Mouse (Mus musculus): ENCODE results near the gene Odaph. TPM values are rescaled to one million over a fixed set of nuclear protein-coding genes. Genes with fewer than 3 reads are reported as not detected.
A peak's percentile ranks its signal among the peaks of the same experiment; 100 is the strongest.

The Odaph gene
- total RNA-seq, 2 experiments from 2014 or later: not detected

DNA sequence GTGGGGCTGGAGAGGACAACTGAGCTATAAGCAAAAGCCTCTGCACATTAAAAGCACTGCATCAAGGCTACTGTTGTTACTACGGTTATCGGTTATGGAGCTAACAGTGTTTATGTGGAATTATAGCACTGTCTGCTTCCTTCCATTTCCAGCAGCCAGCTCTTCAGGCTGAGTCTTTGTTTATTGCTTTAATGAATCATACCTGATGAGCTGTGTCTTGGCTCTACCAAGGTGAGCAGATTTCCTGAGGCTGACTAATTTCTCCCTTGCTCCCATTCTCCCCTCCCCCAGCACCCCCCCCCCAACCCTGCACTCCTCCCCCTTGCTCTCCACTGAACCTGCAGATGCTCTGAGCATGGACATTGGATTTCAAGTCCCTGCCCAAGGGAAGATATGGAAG lies 524 bp downstream of the Odaph start:
- intact Hi-C loops (cut with DNase I): no loop called here
- no peak for DNase-seq

- no peak for DNase-seq
- intact Hi-C loops (cut with DNase I): no loop called here
These were observed 2.0 kb downstream of the Odaph start for GRCm38 (mm10) chr5:91989261-91989660.

DNA sequence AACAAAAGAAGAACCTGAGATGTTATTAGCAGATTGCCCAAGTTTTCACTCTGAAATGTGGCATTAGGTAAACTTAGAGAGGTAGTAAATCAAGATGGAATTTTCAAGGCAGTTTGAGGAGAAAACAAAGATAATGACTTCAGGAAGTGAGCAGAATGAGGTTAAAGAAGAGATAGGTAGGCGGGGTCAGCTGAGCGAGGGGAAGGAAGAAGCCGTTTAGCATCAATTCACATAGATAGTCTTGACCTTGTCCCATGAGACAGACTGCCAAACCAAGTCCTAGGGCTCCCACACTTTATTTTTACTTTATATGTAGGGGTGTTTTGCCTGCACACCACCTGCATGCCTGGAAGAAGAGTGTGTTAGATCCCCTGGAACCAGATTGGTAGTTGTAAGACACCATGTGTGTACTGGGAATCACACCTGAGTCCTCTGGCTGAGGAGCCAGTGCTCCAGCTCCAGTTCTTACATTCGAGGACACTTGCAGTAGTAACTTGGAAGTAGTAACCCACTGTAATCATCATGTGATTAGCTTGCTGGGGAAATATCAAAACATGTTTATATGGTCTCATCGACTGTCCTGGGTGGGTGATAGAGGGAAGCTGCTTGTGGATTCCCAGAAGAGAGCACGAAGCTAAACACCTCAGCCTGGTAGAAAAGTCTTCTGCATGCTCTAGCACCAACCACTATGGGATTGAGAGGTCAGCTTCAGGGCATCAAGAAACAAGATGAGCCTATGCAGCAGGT lies 4.1 kb downstream of the Odaph start:
- DNase-seq: no peak
- intact Hi-C loops (cut with DNase I): no loop called here

- intact Hi-C loops (cut with DNase I): no loop called here
- no peak for DNase-seq
These were observed 5.8 kb downstream of the Odaph start for GRCm38 (mm10) chr5:91993061-91993460.

- intact Hi-C loops (cut with DNase I): no loop called here
- DNase-seq: no peak
These were observed 7.3 kb downstream of the Odaph start for GRCm38 (mm10) chr5:91994546-91994945.

GRCm38 (mm10) chr5:92000770-92001169 lies 13.5 kb downstream of the Odaph start:
- DNase-seq: no peak
- intact Hi-C loops (cut with DNase I): no loop called here

DNA sequence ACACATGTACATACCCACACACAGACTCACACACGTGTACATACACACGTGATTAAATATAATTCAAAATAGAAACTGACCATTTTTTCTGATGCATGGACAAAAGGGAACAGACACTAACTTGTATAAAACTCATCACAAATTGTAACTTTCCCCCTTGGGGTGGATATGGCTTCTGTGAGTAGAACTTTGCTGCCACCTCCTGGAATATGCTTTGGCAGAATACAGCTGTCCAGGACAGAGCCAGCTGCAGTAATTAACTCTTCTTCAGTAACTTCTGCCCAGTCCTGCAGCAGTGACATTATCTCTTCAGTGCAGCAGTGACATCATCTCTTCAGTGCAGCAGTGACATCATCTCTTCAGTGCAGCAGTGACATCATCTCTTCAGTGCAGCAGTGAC lies 15.7 kb downstream of the Odaph start:
- DNase-seq: peak; percentile 4
- intact Hi-C loops (cut with DNase I): no loop called here

DNA sequence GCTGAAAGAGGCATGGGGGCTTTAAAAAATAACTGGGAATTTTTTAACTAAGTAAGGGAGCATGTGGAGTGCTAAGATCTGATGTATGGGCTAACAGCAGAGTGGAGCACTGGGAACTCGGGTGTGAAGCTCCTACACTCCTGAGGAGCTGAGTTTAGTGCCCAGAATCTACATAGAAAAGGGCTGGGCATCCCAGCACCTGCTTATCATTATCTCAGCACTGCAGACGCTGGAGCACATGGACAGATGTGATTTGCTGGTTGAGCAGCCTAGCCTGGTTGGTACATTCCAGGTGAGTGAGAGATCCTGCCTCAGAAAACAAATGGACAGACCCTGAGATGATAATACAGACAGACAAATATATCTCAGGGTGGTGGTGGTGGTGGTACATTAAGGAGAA lies 22.6 kb downstream of the Odaph start:
- no peak for DNase-seq
- intact Hi-C loops (cut with DNase I): no loop called here

- intact Hi-C loops (cut with DNase I): no loop called here
These were observed 24.5 kb downstream of the Odaph start for GRCm38 (mm10) chr5:92011756-92012155.

GRCm38 (mm10) chr5:92019960-92020359 lies 32.7 kb downstream of the Odaph start:
- intact Hi-C loops (cut with DNase I): no loop called here
- DNase-seq: no peak

More at GRCm38 (mm10) chr5:92011756-92012155, 24.5 kb downstream of the Odaph start:
- no peak for DNase-seq

DNA sequence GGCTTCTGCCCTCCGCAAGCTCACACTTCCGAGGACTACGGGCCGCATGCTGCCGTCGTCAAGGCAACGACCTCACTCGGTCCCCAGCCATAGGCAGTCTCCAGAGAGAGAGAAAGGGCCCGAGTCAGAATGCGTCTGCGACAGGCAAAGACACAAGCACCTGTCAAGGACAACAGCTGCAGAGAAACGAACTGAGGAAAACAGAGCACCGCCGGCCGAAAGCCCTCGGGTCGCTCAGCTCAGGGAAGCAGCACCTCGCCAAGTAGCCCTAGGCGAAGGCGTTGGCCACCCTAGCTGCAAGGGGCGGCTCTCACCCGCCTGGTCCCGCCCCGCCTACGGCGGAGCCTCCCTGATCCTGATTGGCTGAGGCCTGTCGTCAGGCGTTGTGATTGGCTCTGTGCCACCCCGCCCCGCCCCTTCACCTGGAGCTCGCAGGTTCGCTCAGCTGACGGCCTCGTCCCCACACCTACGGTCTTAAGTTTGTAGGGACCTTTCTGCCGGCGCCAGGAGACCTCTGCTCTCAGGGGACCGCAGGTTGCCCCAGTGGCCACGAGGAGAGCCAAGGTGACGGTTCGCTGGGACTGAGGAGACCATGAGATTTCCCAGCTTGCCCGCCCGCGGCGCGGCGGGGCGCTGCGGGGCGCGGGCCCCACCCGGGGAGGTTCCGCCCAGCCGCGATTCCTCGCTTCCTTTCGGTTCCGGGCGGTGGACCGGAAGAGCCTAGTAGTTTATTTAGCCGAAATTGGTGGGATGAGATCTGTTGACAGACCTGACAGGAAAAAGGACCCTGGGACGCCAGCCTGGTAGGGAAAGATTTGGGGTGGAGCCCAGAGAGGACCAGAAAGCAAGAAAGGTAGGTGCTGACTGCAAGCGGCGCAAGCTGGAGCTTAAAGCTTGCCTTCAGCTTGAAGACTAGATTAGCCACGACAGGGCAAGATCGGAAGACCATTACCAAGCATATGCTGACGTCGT lies 55.4 kb downstream of the Odaph start:
- peak; percentile 93 for DNase-seq
- intact Hi-C loops (cut with DNase I): no loop called here

DNA sequence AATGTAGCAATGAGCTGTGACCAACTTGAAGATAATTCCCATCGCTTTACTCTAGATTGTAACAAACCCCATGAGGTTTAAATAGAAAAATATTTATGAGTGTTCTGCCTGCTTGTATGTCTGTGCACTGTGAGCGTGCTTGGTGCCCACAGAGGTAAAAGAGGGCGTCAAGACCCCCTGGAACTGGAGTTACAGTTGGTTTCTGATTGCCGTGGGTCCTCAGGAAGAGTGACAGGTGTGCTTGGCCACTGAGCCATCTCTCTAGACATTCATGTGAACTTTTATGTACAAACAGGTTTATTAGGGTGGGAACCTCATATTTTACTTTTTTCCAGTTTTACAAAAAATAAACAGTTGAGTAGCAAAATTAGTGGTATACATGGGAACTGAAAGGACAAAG lies 56.5 kb downstream of the Odaph start, which contains the start of gene Cdkl2:
Gene Cdkl2 (minus strand): TSS at position 101 of the 400 bp plus-strand sequence.
- intact Hi-C loops (cut with DNase I): no loop called here
- DNase-seq: no peak

Other genes starting within 250 kb of the Odaph start
- 10 to 100 TPM; 43.8 to 47.8 TPM for gene Rchy1, start 24.4 kb upstream of the Odaph start, total RNA-seq (2021)
- gene Cdkl2, start 56.4 kb downstream of the Odaph start, total RNA-seq (2021): 10 to 100 TPM; 68.8 to 75.4 TPM
- 100 to 1,000 TPM; 201 to 203 TPM for gene G3bp2, start 96.2 kb downstream of the Odaph start, total RNA-seq (2021)
- gene Uso1, start 150.5 kb downstream of the Odaph start, total RNA-seq (2021): 10 to 100 TPM; 62.2 to 65.0 TPM
- not detected for gene U90926, start 227.9 kb downstream of the Odaph start, total RNA-seq (2021)